Mouse (Mus musculus) WW6 (cell line): ENCODE results near the gene Mrgpra2a.
"Not testable (repeated sequence)": the region's sequence is repeated elsewhere in the genome, so short reads cannot be mapped to it uniquely, and the experiment has no call there.

Experiments
- DNase-seq: peaks from one replicate; pipeline ENCODE4 v3.0.0-alpha.2; 2013; ENCODE audit warnings: low read depth, low spot score

The Mrgpra2a gene

GRCm38 (mm10) chr7:47452015-47452414 is at the start of gene Mrgpra2a:
TSS of gene Mrgpra2a (minus strand) at chr7:47452139.
- not testable (repeated sequence) for DNase-seq

- not testable (repeated sequence) for DNase-seq
Measured at GRCm38 (mm10) chr7:47491266-47491665, 39.3 kb upstream of the Mrgpra2a start.

DNA sequence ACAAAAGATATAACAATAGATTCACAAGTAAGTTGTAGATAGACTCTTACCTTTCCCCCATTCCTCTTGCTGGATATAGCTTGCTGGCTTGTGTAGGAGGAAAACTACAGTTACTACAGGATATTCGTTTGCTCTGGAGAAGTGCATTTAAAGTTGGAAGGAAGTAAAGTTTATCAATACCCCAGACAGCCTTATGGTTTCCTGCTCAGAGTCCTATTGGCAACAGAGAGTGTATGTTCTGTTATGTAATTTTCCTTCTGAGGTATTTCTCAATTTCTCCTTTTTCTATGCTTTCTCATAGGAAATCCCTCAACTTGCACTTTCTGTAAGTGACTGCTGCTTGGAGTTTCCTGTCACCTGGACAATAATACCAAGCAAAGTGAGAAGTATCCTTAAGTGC is 37.5 kb upstream of the Mrgpra2a start:
- not testable (repeated sequence) for DNase-seq

- DNase-seq, result not testable (repeated sequence)
Measured at GRCm38 (mm10) chr7:47483181-47483580, 31.2 kb upstream of the Mrgpra2a start.

DNA sequence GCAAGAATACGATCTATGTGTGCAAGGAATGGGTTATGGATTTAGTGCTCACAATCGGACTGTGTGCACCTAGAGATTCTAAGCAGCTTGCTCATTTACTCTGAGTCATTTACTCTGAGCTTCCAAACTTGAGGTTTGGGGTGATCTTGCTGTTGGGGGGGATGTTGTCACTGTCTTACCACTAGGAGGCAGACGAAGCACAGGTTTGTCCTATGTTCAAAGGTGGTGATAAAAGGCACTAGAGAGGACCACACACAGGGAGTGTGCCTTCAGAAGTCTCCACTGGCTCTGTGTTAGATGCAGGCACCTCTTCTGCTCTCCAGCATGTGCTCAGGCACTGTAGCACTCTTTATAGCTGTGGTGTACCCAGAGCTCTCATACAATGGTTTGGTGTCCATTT is 22.0 kb upstream of the Mrgpra2a start:
- DNase-seq, result not testable (repeated sequence)

GRCm38 (mm10) chr7:47465278-47465981 is 13.5 kb upstream of the Mrgpra2a start:
- DNase-seq, result not testable (repeated sequence)

DNA sequence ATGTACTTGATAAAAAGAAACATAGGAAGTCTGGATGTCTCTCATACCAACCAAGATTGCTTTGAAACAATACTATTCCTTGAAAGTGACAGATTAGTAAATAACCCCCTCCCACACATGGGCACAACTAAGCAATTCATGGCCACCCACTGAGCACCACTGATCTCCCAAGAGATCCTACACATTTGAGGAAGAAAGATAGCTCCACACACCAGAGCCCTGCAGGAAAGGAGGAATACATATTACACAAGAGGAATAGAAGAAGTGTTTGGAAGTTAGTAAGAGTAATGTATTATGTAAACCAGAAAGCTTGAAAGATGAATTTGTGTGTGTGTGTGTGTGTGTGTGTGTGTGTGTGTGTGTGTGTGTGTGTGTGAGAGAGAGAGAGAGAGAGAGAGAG is 6.2 kb downstream of the Mrgpra2a start:
- DNase-seq, result not testable (repeated sequence)

- not testable (repeated sequence) for DNase-seq
Measured at GRCm38 (mm10) chr7:47436463-47436862, 15.5 kb downstream of the Mrgpra2a start.

DNA sequence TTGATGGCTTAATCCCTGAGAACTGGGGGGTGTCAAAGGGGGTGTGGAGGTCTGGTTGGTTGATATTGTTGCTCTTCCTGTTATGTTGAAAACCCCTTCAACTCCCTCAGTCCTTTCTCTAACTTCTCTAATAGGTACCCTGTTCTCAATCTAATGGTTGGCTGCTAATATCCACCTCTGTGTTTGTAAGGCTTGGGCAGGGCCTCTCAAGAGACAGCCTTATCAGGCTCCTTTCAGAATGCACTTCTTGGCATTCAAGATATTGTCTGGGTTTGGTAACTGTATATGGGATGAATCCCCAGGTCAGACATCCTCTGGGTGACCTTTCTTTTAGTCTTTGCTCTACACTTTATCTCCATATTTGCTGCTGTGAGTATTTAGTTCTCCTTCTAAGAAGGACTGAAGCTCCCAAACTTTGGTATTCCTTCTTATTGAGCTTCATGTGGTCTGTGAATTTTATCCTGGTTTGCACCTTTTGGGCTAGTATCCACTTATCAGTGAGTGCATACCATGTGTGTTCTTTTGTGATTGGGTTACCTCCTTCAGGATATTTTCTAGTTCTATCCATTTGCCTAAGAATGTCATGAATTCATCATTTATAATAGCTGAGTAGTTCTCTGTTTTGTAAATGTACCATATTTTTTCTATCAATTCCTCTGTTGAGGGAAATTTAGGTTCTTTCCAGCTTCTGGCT is 24.0 kb downstream of the Mrgpra2a start:
- not testable (repeated sequence) for DNase-seq

GRCm38 (mm10) chr7:47410602-47411001 is 41.3 kb downstream of the Mrgpra2a start:
- no peak for DNase-seq

DNA sequence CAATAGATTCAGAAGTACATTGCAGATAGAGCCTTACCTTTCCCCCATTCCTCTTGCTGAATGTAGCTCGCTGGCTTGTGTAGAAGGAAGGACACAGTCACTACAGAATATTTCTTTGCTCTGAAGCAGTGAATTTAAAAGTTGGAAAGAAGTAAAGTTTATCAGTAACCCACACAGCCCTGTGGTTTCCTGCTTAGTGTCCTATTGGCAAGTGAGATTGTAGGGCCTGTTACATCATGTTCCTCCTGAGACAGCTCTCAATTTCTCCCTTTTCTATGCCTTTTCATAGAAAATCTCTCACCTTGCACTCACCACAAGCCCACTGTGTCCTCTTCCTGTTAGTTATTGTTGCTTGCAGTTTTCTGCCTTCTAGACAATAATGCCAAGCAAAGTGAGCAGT is 42.4 kb downstream of the Mrgpra2a start:
- DNase-seq, result no peak

DNA sequence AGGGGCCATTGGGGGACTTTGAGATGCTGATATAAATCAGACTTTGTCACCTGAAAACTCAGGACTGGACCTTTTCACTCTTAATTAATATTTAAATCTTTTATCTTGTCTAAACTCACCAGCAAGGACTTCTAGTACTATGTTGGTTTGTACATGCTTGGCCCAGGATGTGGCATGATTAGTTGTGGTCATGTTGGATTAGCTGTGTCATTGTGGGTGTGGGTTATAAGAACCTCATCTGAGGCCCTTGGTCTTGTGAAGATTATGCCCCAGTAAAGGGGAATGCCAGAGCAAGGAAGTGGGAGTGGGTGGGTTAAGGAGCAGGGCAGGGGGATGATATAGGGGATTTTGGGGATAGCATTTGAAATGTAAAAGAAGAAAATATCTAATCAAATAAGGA is 50.8 kb downstream of the Mrgpra2a start:
- DNase-seq, result no peak
